Mouse (Mus musculus) olfactory bulb, adult 2 months (tissue): ENCODE measurements around the gene Cirbp.

Experiments used
- CTCF ChIP-seq: fragments of 200-500 bp; IDR thresholded peaks from 2 replicates; pipeline ENCODE4 v1.5.1; 2012; ENCODE audit warnings: low read depth, mild to moderate bottlenecking, low read length, moderate library complexity; ENCODE audit not compliant: insufficient read depth
- POLR2A ChIP-seq: fragments of 200-500 bp; IDR thresholded peaks from 2 replicates; pipeline ENCODE4 v1.6.1; 2012; ENCODE audit warnings: mild to moderate bottlenecking, low read depth, low read length, moderate library complexity; ENCODE audit not compliant: insufficient read depth

DNA sequence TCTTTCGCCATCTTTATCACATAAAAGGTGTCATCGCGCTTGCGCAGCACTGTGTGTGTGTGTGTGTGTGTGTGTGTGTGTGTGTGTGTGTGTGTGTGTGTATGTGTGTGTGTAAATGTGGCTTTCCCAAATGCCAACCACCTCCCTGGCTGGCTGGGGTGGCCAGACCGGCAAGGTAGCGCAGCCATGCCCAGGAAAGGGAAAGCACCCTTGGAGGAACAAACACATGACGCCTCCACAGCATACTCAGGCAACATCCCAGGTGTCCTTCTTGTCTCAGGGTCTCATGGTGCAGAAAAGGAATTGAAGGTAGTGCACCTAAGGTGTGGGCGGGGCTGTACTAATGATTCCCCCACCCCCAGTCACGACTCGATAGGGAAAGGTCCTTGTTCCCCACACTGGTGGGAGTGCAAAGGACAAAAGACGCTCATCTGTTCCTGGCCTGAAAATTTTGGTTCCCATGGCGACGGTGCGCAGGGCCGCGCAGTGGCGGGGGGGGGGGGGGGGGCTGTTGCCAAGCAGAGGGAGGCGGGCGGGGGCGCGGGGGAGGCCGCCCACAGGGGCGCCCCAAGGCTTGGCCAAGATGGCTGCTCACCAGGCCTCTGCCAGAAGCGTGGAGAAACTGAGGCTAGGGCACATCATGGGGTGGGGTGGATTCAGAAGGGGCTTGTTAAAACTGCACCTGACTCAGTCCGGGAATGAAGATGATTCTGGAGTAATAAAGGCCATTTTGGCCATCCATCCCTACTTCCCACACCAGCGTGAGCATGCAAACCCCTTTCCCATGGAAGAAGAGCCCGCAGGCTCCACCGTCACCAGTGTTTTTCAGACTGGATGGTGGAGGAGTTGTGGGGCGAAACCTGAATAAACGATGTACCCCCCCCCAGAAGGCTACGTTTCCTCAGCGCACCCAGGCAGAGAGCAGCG is 27.9 kb upstream of the Cirbp start:
- TF ChIP-seq POLR2A (no peak; the same call in 1 of the 2 replicates), CTCF (no peak)
